Mouse (Mus musculus): ENCODE results near the gene Trip4.

DNA sequence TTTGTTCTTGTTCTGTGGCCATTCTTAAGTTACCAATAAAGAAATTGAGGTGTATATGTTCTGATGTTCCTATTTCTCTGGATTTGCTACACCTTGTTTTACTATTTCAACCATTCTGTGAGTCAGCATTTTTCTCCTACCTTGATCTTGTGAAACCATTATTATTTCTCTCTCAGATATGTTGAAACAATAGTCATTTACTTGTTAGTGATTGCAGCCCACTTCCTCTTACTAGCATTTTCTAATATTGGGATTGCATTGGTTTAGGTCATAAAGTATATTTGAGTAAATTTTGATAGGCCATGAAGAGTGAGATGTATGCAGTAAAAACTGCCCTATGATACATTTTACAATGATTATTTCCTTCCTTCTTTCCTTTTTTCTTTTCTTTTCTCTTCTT, 19.9 kb upstream of the Trip4 start:
- TF ChIP-seq CTCF (IDR thresholded peaks at IDR 0.05) (no peak), EP300 (IDR thresholded peaks at IDR 0.05) (no peak)

Measured in lung, postnatal 0 days (tissue).